Mouse (Mus musculus) cerebral cortex, adult 2 months (tissue): Measurements from ENCODE around the gene Large2.

Experiments used
- WGBS: fragments of 180-500 bp; shearing (Covaris S2); methylation state at CpG from one replicate; pipeline ENCODE4 v1.1.7; 2018; 5-methylcytosine and 5-hydroxymethylcytosine counted together

Gene Large2

GRCm38 (mm10) chr2:92390206-92390930 is 15.7 kb upstream of the Large2 start:
- 45% methylated on average over 6 of the region's 6 CpGs for WGBS

GRCm38 (mm10) chr2:92389645-92390044 is 15.0 kb upstream of the Large2 start:
- WGBS: 12% methylated on average over 10 of the region's 10 CpGs

GRCm38 (mm10) chr2:92388891-92389641 is 14.4 kb upstream of the Large2 start:
- WGBS: 1% methylated on average over 62 of the region's 62 CpGs

- 22% methylated on average over 3 of the region's 3 CpGs for WGBS
Observed at GRCm38 (mm10) chr2:92388081-92388517, 13.4 kb upstream of the Large2 start.

GRCm38 (mm10) chr2:92387646-92388045 is 13.0 kb upstream of the Large2 start:
- 23% methylated on average over 4 of the region's 4 CpGs for WGBS

GRCm38 (mm10) chr2:92386821-92387570 is 12.3 kb upstream of the Large2 start:
- WGBS: 81% methylated on average over 30 of the region's 30 CpGs

GRCm38 (mm10) chr2:92385113-92386051 is 10.7 kb upstream of the Large2 start:
- WGBS: 53% methylated on average over 22 of the region's 22 CpGs

GRCm38 (mm10) chr2:92384101-92384500 is 9.4 kb upstream of the Large2 start:
- WGBS: 69% methylated on average over 4 of the region's 4 CpGs

GRCm38 (mm10) chr2:92382759-92383158 is 8.1 kb upstream of the Large2 start:
- 77% methylated on average over 4 of the region's 4 CpGs for WGBS

- WGBS: 63% methylated on average over 5 of the region's 5 CpGs
Observed at GRCm38 (mm10) chr2:92381901-92382588, 7.4 kb upstream of the Large2 start, which contains the start of gene 1700029I15Rik. Gene 1700029I15Rik (plus strand): TSS chr2:92382538.

- WGBS: 79% methylated on average over 5 of the region's 5 CpGs
Observed at GRCm38 (mm10) chr2:92381161-92381560, 6.5 kb upstream of the Large2 start.

GRCm38 (mm10) chr2:92380495-92381050 is 5.9 kb upstream of the Large2 start:
- 69% methylated on average over 6 of the region's 6 CpGs for WGBS

- 80% methylated on average over 17 of the region's 17 CpGs for WGBS
Observed at GRCm38 (mm10) chr2:92379783-92380494, 5.3 kb upstream of the Large2 start.

GRCm38 (mm10) chr2:92377320-92377719 is 2.7 kb upstream of the Large2 start:
- WGBS: 95% methylated on average over 7 of the region's 7 CpGs

GRCm38 (mm10) chr2:92376300-92376699 is 1.6 kb upstream of the Large2 start:
- WGBS: 84% methylated on average over 6 of the region's 6 CpGs

- WGBS: 6% methylated on average over 10 of the region's 10 CpGs
Observed at GRCm38 (mm10) chr2:92375788-92376187, 1.1 kb upstream of the Large2 start.

- under 1% methylated on average over 29 of the region's 29 CpGs for WGBS
Observed at GRCm38 (mm10) chr2:92375099-92375623, 492 bp upstream of the Large2 start.

- 72% methylated on average over 11 of the region's 11 CpGs for WGBS
Observed at GRCm38 (mm10) chr2:92373437-92373813, 1.2 kb downstream of the Large2 start.

- WGBS: 62% methylated on average over 9 of the region's 9 CpGs
Observed at GRCm38 (mm10) chr2:92372767-92373436, 1.8 kb downstream of the Large2 start.
